ENCODE assay signal across 9 mouse cellular contexts in the genomic region with DNA sequence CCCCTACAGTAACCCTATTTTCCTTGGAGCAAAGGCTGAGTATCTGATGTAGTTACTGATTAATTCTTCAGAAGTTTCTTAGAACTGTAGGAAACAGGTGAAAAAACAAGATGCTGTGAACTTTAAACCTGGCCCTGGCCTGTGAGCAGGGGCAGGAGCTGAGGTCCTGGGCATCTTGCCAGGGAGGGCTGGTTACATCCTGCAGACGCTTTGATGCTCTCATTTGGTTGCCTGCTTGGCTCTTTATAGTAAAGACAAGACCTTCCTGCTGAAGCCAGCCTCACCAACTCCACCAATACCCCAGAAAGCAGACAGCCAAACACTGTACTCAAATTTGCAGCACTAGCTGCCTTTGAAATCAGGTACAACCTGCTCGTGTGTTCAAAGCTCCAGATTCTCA. TPM values are rescaled to one million over a fixed set of nuclear protein-coding genes. Genes with fewer than 3 reads are reported as not detected.
DNase-seq lines count a peak whose midpoint lies in the region; ATAC-seq and TF ChIP-seq lines count a peak whose summit lies in the region.
"Had no signal": no experiment of that assay in that cellular context is flagged by ENCODE, and none has a peak within 500 bp of the region (broad histone marks: within the 10 kb centered on the region; RNA-seq: fewer than 3 reads in every experiment).

No protein-coding gene starts in this region.

- H3K27ac ChIP-seq in embryonic facial prominence, embryonic 14.5 days (replicated peaks; ENCODE audit: low read depth, low read length), result no peak overlapping the region
- H3K27ac ChIP-seq in embryonic facial prominence, embryonic 10.5 days (replicated peaks), result no peak overlapping the region
- H3K27ac ChIP-seq in spleen, adult 2 months (ENCODE audit: insufficient read depth, low read length), result peak overlapping the region; percentile 18; the same call in 1 of the 2 replicates
- H3K27ac ChIP-seq: liver, embryonic 13.5 days had no signal

- no peak overlapping the region for H3K4me2 ChIP-seq in embryonic facial prominence, embryonic 14.5 days (ENCODE audit: low read depth, low read length)
- H3K4me2 ChIP-seq: liver, embryonic 13.5 days had no signal

- H3K9me3 ChIP-seq in embryonic facial prominence, embryonic 14.5 days (ENCODE audit: control insufficient read depth, low read length), result peaks cover 5% of the 10 kb centered on the region
- H3K9me3 ChIP-seq in embryonic facial prominence, embryonic 10.5 days, result peaks cover 2% of the 10 kb centered on the region; the same call in 1 of the 2 replicates
- H3K9me3 ChIP-seq: liver, embryonic 13.5 days had no signal

- no peaks in the 10 kb centered on the region for H3K27me3 ChIP-seq in embryonic facial prominence, embryonic 14.5 days (replicated peaks; ENCODE audit: control insufficient read depth, insufficient read depth, low read length)
- H3K27me3 ChIP-seq in embryonic facial prominence, embryonic 10.5 days (replicated peaks; ENCODE audit: low read depth, poor library complexity, severe bottlenecking), result no peaks in the 10 kb centered on the region
- H3K27me3 ChIP-seq in spleen, adult 2 months (ENCODE audit: control insufficient read depth, insufficient read depth, low read length), result no peaks in the 10 kb centered on the region
- H3K27me3 ChIP-seq: liver, embryonic 13.5 days had no signal

- peak; percentile 63 for DNase-seq in embryonic facial prominence, embryonic 14.5 days (ENCODE audit: low spot score)
- DNase-seq in embryonic facial prominence, embryonic 10.5 days (ENCODE audit: low spot score), result no peak
- DNase-seq in spleen, adult 2 months (ENCODE audit: low read depth in 1 of 2, low spot score in 2 of 2), result peak; percentile 45 to 56
- DNase-seq in spleen, adult 12 weeks (ENCODE audit: low spot score), result no peak
- peak; percentile 91 to 94 for DNase-seq in kidney, adult 8-10 months
- peak; percentile 32 for DNase-seq in skeletal muscle tissue, adult 2 months (ENCODE audit: low read depth, low spot score)
- DNase-seq in ovary, postnatal 36 days (ENCODE audit: low spot score), result no peak
- DNase-seq in frontal cortex, postnatal 25 days (ENCODE audit: low spot score in 2 of 2), result no peak
- DNase-seq: liver, embryonic 13.5 days had no signal

- WGBS in embryonic facial prominence, embryonic 14.5 days, result 59% methylated on average over 2 of the region's 2 CpGs
- 84% methylated on average over 2 of the region's 2 CpGs for WGBS in embryonic facial prominence, embryonic 10.5 days
- 48% methylated on average over 2 of the region's 2 CpGs for WGBS in spleen, adult 2 months

- peak; percentile 27; the same call in 1 of the 2 replicates for ATAC-seq in embryonic facial prominence, embryonic 14.5 days (ENCODE audit: low read depth)

- no peaks in the 10 kb centered on the region for H3K36me3 ChIP-seq in embryonic facial prominence, embryonic 14.5 days (ENCODE audit: control insufficient read depth, insufficient read depth, low read length)
- no peaks in the 10 kb centered on the region for H3K36me3 ChIP-seq in embryonic facial prominence, embryonic 10.5 days (replicated peaks)
- H3K36me3 ChIP-seq in spleen, adult 2 months (ENCODE audit: control insufficient read depth, insufficient read depth, low read length), result peaks cover 2% of the 10 kb centered on the region; the same call in 1 of the 2 replicates

- no peak for TF ChIP-seq POLR2A in spleen, adult 2 months (IDR thresholded peaks at IDR 0.05; ENCODE audit: low read depth, low read length)

- no peak overlapping the region for H3K4me3 ChIP-seq in embryonic facial prominence, embryonic 14.5 days (ENCODE audit: low read depth, low read length)
- H3K4me3 ChIP-seq in embryonic facial prominence, embryonic 10.5 days, result no peak overlapping the region
- H3K4me3 ChIP-seq in spleen, adult 2 months (ENCODE audit: extremely low read depth, insufficient read depth, insufficient read length), result no peak overlapping the region
- H3K4me3 ChIP-seq: liver, embryonic 13.5 days had no signal

- no peak overlapping the region for H3K9ac ChIP-seq in embryonic facial prominence, embryonic 14.5 days (ENCODE audit: low read depth, low read length)
- H3K9ac ChIP-seq: liver, embryonic 13.5 days had no signal

- peaks cover 7% of the 10 kb centered on the region; the same call in 1 of the 2 replicates for H3K4me1 ChIP-seq in embryonic facial prominence, embryonic 14.5 days (ENCODE audit: control insufficient read depth, insufficient read depth, low read length)
- 0 out of 2 replicates have a peak, but pooled peaks cover 5% of the 10 kb centered on the region for H3K4me1 ChIP-seq in embryonic facial prominence, embryonic 10.5 days
- no peaks in the 10 kb centered on the region for H3K4me1 ChIP-seq in spleen, adult 2 months (ENCODE audit: control insufficient read depth, insufficient read depth, insufficient read length)
- H3K4me1 ChIP-seq: liver, embryonic 13.5 days had no signal

- TF ChIP-seq CTCF in spleen, adult 2 months (IDR thresholded peaks at IDR 0.05; ENCODE audit: extremely low read depth, insufficient read depth, insufficient read length, insufficient replicate concordance), result no peak

RNA-seq across cellular contexts. Expression of a gene that starts 11.4 kb away (rescaled TPM):
- 11.6 and 15.2 TPM in 2 replicates for polyA plus RNA-seq in embryonic facial prominence, embryonic 14.5 days (2014; fragmentation: Nextera tagmentation; extraction: Ambion mirVana)
- polyA plus RNA-seq in embryonic facial prominence, embryonic 10.5 days (2016; fragmentation: Nextera tagmentation; extraction: Ambion mirVana), result 5.3 and 7.2 TPM in 2 replicates
- polyA plus RNA-seq in spleen, adult 2 months (2012; rRNA removed), result 24.6 and 26.1 TPM in 2 replicates

Comparison
In these comparisons a context has a peak if more than half of its experiments do, and no peak if none do; other contexts are left out.
1. DNase-seq: peak in embryonic facial prominence, embryonic 14.5 days (single experiment), spleen, adult 2 months (2 of 2), kidney, adult 8-10 months (2 of 2) and skeletal muscle tissue, adult 2 months (single experiment); none in embryonic facial prominence, embryonic 10.5 days (single experiment), spleen, adult 12 weeks (single experiment), ovary, postnatal 36 days (single experiment) and frontal cortex, postnatal 25 days (0 of 2).